Mouse (Mus musculus) v-Abl transformed pro-B cells (cell line): ENCODE data around the gene Exosc3.
"Not testable (repeated sequence)": the region's sequence is repeated elsewhere in the genome, so short reads cannot be mapped to it uniquely, and the experiment has no call there.

ENCODE experiments used
- in situ Hi-C, 2 experiments: fragments of 400-800 bp; cut with MboI; formaldehyde crosslinking; loops; one replicate each; pipeline ENCODE4 v1.15.1; 2025; ENCODE audit not compliant: unreplicated experiment in 2 of 2

The Exosc3 gene

DNA sequence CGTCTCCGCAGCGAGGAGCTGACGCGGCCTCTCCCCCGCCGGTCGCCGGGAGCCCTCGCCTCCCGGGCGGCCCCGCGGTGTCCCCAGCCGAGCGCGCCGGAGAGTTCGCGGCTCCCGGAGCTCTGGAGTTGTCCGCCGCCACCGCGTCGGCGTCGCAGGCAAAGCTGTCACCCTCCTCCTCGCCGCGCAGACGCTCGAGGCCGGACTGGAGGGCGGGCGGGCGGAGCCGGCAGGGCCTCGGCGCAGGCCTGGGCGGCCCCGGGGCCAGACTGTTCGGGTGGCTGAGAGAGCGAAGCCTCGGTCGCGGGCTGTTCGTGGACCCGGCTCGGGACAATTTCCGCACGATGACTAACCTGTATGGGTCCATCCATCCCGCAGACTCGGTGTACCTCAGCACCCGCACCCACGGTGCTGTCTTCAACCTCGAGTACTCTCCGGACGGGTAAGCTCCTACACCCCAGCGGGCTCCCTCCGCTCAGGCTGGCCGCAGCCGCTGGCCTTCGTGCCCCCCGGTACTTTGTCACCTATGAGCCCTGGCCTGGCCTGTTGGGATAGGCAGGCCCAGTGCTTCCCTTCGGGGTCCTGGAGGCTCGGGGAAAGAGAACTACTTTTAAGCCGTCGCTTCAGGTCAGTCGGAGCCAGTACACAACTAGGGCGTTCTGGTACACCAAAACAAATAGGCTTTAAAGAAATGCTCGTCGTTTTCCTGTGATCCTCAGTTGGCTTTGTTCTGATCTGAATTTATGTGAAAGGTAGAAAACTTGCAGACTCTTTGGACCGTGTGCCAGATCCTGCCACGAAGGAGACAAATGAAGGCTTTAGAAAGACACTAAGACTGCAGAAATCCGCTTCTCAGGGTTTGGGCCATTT is at the start of gene Exosc3:
Exosc3 (minus strand) TSS at position 447 of the 870 bp plus-strand sequence.
- in situ Hi-C loops, result loop anchor here in 1 of 2 experiments (10.0 kb wide), 1 partner anchor 62 kb away; the partner anchor contains the start of gene Slc25a51

GRCm38 (mm10) chr4:45392099-45392498 is 49.6 kb upstream of the Exosc3 start:
- in situ Hi-C loops, result loop anchor here in 1 of 2 experiments (5.0 kb wide), 1 partner anchor 45 kb away; no protein-coding TSS in a partner anchor

GRCm38 (mm10) chr4:45387296-45387695 is 44.8 kb upstream of the Exosc3 start:
- in situ Hi-C loops, result not testable (repeated sequence)

DNA sequence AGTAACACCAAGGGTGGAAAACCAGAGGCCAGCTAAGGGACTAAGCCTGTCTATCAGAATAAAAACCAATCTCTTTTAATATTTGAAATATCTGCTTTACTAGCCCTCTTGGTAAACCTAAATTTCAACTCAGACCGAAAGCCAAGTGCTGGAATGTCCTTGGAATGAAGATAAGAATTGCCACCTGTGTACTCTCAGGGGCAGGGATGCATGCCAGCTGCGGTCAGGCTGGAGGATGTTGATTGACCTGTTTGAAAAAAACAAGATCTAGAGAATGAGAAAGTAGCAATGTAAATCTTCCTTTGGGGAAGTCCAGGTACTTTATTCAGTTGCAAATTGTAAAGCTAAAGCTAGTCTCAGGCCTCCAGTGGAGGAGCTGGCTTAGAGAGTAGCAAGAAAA is 39.6 kb upstream of the Exosc3 start:
- in situ Hi-C loops, result not testable (repeated sequence)

- in situ Hi-C loops, result not testable (repeated sequence)
Measured at GRCm38 (mm10) chr4:45380903-45381580, 38.5 kb upstream of the Exosc3 start.

- in situ Hi-C loops, result no loop called here
Measured at GRCm38 (mm10) chr4:45376573-45376972, 34.0 kb upstream of the Exosc3 start.

- in situ Hi-C loops, result no loop called here
Measured at GRCm38 (mm10) chr4:45374879-45375278, 32.3 kb upstream of the Exosc3 start.

- in situ Hi-C loops, result no loop called here
Measured at GRCm38 (mm10) chr4:45371261-45371660, 28.7 kb upstream of the Exosc3 start.

- in situ Hi-C loops, result no loop called here
Measured at GRCm38 (mm10) chr4:45356653-45357052, 14.1 kb upstream of the Exosc3 start.

- in situ Hi-C loops, result loop anchor here in 1 of 2 experiments (10.0 kb wide), 1 partner anchor 63 kb away; the partner anchor contains the start of gene Slc25a51
Measured at GRCm38 (mm10) chr4:45341669-45342249, 773 bp downstream of the Exosc3 start, which contains the start of gene Dcaf10. Gene Dcaf10, plus strand, starts transcription at chr4:45342101.

DNA sequence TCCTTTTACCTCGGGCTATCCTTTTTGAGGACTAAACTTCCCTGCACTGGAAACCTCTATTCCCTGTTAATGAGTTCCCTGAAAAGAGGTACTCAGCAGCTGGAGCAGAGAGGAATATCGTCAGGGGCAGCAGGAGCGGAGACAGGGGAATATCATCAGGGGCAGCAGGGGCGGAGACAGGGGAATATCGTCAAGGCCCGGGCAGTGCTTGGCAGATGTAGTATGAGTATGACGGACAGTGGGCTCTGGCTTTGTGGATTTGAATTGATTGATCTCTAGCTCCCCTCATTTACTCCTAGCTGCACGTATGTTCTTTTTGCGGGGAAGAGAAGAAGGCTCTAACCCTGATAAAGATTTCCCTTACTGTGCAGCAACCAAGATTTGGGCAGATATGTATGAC is 1.3 kb downstream of the Exosc3 start:
- in situ Hi-C loops, result loop anchor here in 1 of 2 experiments (10.0 kb wide), 1 partner anchor 64 kb away; the partner anchor contains the start of gene Slc25a51

- in situ Hi-C loops, result no loop called here
Measured at GRCm38 (mm10) chr4:45332466-45332865, 10.1 kb downstream of the Exosc3 start.

DNA sequence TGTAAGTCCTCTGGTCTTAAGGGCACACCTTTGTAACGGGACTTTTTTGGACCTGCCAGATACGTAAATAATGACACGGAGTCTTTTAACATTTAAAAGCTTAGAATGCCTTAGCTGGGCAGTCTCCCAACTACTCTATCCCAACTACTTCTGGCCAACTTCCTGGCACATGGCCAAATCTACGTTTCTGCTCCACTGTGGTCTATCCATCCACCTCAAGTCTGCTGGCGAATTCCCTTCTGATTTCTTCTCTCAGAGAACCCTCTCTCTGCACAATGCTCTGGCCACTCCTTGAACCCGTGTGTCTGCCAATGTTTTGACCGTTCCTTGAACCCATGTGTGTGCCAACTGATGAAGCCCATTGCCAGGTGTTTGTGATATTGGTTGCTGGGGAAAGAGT is 11.4 kb downstream of the Exosc3 start:
- in situ Hi-C loops, result no loop called here

- in situ Hi-C loops, result loop anchor here in 1 of 2 experiments (25.0 kb wide), 1 partner anchor 217 kb away; the partner anchor contains the start of gene Shb
Measured at GRCm38 (mm10) chr4:45320159-45320816, 22.2 kb downstream of the Exosc3 start.

DNA sequence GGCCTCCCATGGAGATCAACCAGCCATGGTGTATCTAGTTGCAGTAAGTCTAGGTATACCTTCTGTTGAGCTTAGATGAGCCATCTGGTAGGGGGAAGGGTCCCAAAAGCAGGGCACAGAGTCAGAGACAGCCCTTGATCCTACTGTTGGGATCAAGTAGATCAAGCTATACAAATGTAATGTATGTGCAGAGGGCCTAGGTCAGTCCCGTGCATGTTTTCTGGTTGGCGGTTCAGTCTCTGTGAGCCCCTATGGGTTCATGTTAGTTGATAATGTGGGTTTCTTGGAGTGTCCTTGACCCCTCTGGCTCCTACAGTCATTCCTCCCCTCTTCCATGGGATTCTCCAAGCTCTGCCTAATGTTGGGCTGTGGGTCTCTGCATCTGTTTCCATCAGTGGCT is 31.5 kb downstream of the Exosc3 start:
- in situ Hi-C loops, result loop anchor here in 1 of 2 experiments (25.0 kb wide), 1 partner anchor 226 kb away; the partner anchor contains the start of gene Shb

GRCm38 (mm10) chr4:45308606-45309005 is 33.9 kb downstream of the Exosc3 start:
- in situ Hi-C loops, result loop anchor here in 1 of 2 experiments (25.0 kb wide), 1 partner anchor 229 kb away; the partner anchor contains the start of gene Shb

- in situ Hi-C loops, result loop anchor here in 1 of 2 experiments (25.0 kb wide), 1 partner anchor 229 kb away; the partner anchor contains the start of gene Shb
Measured at GRCm38 (mm10) chr4:45308046-45308445, 34.5 kb downstream of the Exosc3 start.

GRCm38 (mm10) chr4:45305536-45305935 is 37.0 kb downstream of the Exosc3 start:
- in situ Hi-C loops, result loop anchor here in 1 of 2 experiments (25.0 kb wide), 1 partner anchor 232 kb away; the partner anchor contains the start of gene Shb

DNA sequence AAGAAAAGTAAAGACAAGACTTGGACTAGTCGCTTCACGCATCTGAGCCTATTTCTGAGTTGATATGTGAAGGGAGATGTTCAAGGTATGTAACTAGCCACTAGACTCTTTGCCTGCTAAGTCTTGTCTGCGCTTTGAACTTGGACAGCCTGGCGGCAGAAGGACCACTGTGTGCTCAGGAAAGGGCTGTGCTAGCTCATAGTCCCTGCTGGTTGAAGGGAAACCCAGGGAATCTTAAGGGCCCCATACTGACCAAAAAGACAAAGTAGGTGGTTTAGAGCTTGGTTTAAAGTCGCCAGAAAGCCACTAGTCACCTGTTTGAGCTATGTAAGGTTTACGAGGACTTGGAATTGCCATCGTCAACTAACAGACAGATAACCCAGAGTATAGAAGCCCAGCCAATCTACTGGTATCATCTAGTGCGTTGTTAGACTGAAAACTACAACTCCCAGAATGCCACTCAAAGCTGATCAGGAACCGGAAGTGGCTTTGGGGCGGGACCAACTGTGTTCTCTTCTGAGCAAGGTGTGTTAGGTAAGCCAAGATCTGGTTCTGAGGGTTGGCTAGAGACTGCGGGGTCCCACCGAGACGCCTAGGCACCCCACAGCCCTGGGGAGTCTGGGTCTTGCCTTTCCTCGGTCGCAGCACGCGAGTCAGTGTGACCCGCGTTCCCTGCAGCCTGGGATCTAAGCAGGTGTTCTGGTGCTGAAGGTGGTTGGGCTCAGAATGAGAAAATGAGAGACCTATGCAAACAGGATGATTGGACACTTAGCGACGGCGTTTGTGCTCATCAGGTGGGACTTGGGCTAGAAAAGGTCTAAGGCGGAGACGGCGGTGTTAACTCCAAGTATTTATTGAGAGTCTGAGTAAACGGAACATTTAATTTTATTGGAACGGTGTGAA is 45.6 kb downstream of the Exosc3 start, which contains the start of gene Trmt10b:
Trmt10b (plus strand) TSS at position 466 of the 903 bp plus-strand sequence.
- in situ Hi-C loops, result no loop called here
